Mouse (Mus musculus) liver, adult 2 months (tissue): Measurements from ENCODE around the gene Hadha.

Experiments used
- CTCF ChIP-seq: fragments of 200-500 bp; IDR thresholded peaks from 2 replicates; pipeline ENCODE4 v1.5.1; 2011; ENCODE audit warnings: low read depth, low read length, control low read depth
- POLR2A ChIP-seq: fragments of 200-500 bp; IDR thresholded peaks from 2 replicates; pipeline ENCODE4 v1.6.1; 2011; ENCODE audit warnings: low read length, control low read depth; ENCODE audit not compliant: insufficient read depth; ENCODE audit errors: extremely low read depth

DNA sequence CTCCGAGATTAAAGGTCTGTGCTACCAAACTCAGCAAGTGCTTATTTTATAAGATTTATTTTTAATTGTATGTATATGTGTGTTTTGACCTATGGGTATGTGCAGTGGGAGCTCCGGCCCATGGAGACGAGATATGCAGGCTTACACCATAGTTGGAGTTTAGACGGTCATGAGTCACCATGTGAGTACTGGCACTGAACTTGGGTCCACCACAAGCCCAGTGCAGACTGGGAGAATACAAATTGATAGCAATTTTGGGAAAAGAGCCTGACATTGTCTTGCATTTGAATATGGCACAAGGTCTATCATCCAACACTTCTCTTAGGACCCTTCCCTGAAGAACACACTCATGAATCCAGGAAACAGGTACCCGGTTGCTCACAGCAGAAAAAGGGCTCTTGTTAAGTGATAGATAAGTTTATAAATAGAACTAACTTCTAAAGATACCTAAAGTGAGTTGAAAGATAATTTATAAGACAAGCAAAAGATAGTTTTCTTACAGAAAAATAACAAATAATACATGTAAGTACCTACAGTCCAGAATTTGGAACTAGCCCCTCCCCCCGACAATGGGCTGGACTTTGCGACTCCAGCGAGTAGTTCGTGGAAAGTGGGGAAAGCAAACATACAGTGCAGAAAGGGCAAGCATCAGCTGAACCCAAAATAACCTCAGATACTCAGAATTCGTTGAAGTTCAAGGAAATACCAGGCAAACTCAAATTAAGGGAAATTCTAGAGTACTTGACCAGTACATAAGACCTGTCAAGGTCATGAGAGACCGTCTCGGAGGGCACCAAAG, 32.9 kb upstream of the Hadha start:
- no peak for TF ChIP-seq POLR2A
- TF ChIP-seq CTCF = no peak
